Mouse (Mus musculus) ES-Bruce4 (cell line): ENCODE results near the gene Klhdc4. TPM values are rescaled to one million over a fixed set of nuclear protein-coding genes. Genes with fewer than 3 reads are reported as not detected.

Experiments
- H3K27ac ChIP-seq: 2 replicates; pipeline ENCODE4 v1.5.1; 2012; ENCODE audit warnings: low read length, inconsistent platforms; ENCODE audit not compliant: insufficient read depth
- H3K27me3 ChIP-seq: 2 replicates; pipeline ENCODE4 v1.6.1; 2012; ENCODE audit warnings: mild to moderate bottlenecking, low read length, inconsistent platforms; ENCODE audit not compliant: control insufficient read depth, poor library complexity, insufficient read depth, severe bottlenecking
- H3K36me3 ChIP-seq: 2 replicates; pipeline ENCODE4 v1.6.1; 2012; ENCODE audit warnings: inconsistent platforms, mild to moderate bottlenecking, low read length, moderate library complexity; ENCODE audit not compliant: control insufficient read depth, poor library complexity, insufficient read depth, severe bottlenecking
- H3K4me1 ChIP-seq: one replicate; pipeline ENCODE4 v1.8.1; 2011; ENCODE audit warnings: low read length; ENCODE audit not compliant: control insufficient read depth, insufficient read depth
- H3K4me3 ChIP-seq: 2 replicates; pipeline ENCODE4 v1.5.1; 2011; ENCODE audit warnings: low read depth, mild to moderate bottlenecking, low read length
- H3K9ac ChIP-seq: 2 replicates; pipeline ENCODE4 v1.6.1; 2012; ENCODE audit warnings: low read depth, mild to moderate bottlenecking, inconsistent platforms; ENCODE audit not compliant: poor library complexity, severe bottlenecking
- H3K9me3 ChIP-seq: replicated peaks from 2 replicates; pipeline ENCODE4 v1.6.1; 2012; ENCODE audit warnings: mild to moderate bottlenecking, low read length, inconsistent platforms; ENCODE audit not compliant: control insufficient read depth, poor library complexity, insufficient read depth, severe bottlenecking
- CTCF ChIP-seq: IDR thresholded peaks from one replicate; pipeline ENCODE4 v1.8.1; 2011; ENCODE audit warnings: low read depth, low read length
- EP300 ChIP-seq: IDR thresholded peaks from 2 replicates; pipeline ENCODE4 v1.6.1; 2011; ENCODE audit warnings: low read depth, low read length; ENCODE audit not compliant: insufficient read depth
- POLR2A ChIP-seq: IDR thresholded peaks from one replicate; pipeline ENCODE4 v1.8.1; 2011; ENCODE audit warnings: low read length; ENCODE audit not compliant: insufficient read depth
- polyA plus RNA-seq: library from polyadenylated mRNA; stranded (reverse); fragments of >200 nt; gene quantifications from 2 replicates; pipeline ENCODE4 v1.2.4, GENCODE M21; 2011; ENCODE audit warnings: low read depth; ENCODE audit not compliant: missing spikeins, insufficient read depth, insufficient read length

Gene Klhdc4
- polyA plus RNA-seq, 1 experiment: 34.6 TPM

GRCm38 (mm10) chr8:121798401-121798800 is 31.0 kb downstream of the Klhdc4 start:
- H3K9ac ChIP-seq: no peak overlapping the region
- H3K27me3 ChIP-seq: no peaks in the 10 kb centered on the region
- H3K4me3 ChIP-seq: no peak overlapping the region
- H3K36me3 ChIP-seq: peaks cover 38% of the 10 kb centered on the region
- H3K4me1 ChIP-seq: no peaks in the 10 kb centered on the region
- no peaks in the 10 kb centered on the region for H3K9me3 ChIP-seq
- TF ChIP-seq POLR2A (no peak), EP300 (no peak), CTCF (no peak)
- no peak overlapping the region for H3K27ac ChIP-seq

- peaks cover 31% of the 10 kb centered on the region for H3K36me3 ChIP-seq
- H3K9me3 ChIP-seq: no peaks in the 10 kb centered on the region
- TF ChIP-seq POLR2A: no peak
- no peak for TF ChIP-seq CTCF
- TF ChIP-seq EP300: no peak
These were observed 33.0 kb downstream of the Klhdc4 start for GRCm38 (mm10) chr8:121796406-121796805.

GRCm38 (mm10) chr8:121795461-121795860 is 33.9 kb downstream of the Klhdc4 start:
- no peaks in the 10 kb centered on the region for H3K4me1 ChIP-seq
- no peaks in the 10 kb centered on the region for H3K27me3 ChIP-seq
- H3K9ac ChIP-seq: no peak overlapping the region
- H3K4me3 ChIP-seq: no peak overlapping the region
- H3K9me3 ChIP-seq: no peaks in the 10 kb centered on the region
- TF ChIP-seq POLR2A: no peak
- no peak for TF ChIP-seq CTCF
- no peak for TF ChIP-seq EP300
- no peak overlapping the region for H3K27ac ChIP-seq
- H3K36me3 ChIP-seq: peaks cover 30% of the 10 kb centered on the region

More at GRCm38 (mm10) chr8:121796406-121796805, 33.0 kb downstream of the Klhdc4 start:
- no peak overlapping the region for H3K27ac ChIP-seq
- H3K4me3 ChIP-seq: no peak overlapping the region
- no peaks in the 10 kb centered on the region for H3K4me1 ChIP-seq
- no peaks in the 10 kb centered on the region for H3K27me3 ChIP-seq
- no peak overlapping the region for H3K9ac ChIP-seq

GRCm38 (mm10) chr8:121794151-121794550 is 35.2 kb downstream of the Klhdc4 start:
- no peaks in the 10 kb centered on the region for H3K4me1 ChIP-seq
- H3K9ac ChIP-seq: no peak overlapping the region
- H3K9me3 ChIP-seq: no peaks in the 10 kb centered on the region
- TF ChIP-seq POLR2A (no peak), EP300 (no peak), CTCF (no peak)
- H3K36me3 ChIP-seq: peaks cover 20% of the 10 kb centered on the region
- H3K27ac ChIP-seq: no peak overlapping the region
- H3K4me3 ChIP-seq: no peak overlapping the region
- no peaks in the 10 kb centered on the region for H3K27me3 ChIP-seq

- Histone ChIP-seq H3K4me3 (no peak overlapping the region), H3K36me3 (peaks cover 14% of the 10 kb centered on the region), H3K27ac (no peak overlapping the region), H3K9me3 (no peaks in the 10 kb centered on the region), H3K4me1 (no peaks in the 10 kb centered on the region), H3K27me3 (no peaks in the 10 kb centered on the region), H3K9ac (no peak overlapping the region)
- TF ChIP-seq POLR2A (no peak), CTCF (no peak), EP300 (no peak)
These were observed 36.7 kb downstream of the Klhdc4 start for GRCm38 (mm10) chr8:121792627-121793026.

- no peaks in the 10 kb centered on the region for H3K4me1 ChIP-seq
- no peak overlapping the region for H3K9ac ChIP-seq
- no peaks in the 10 kb centered on the region for H3K9me3 ChIP-seq
- no peak overlapping the region for H3K27ac ChIP-seq
- H3K4me3 ChIP-seq: no peak overlapping the region
- peaks cover 11% of the 10 kb centered on the region for H3K36me3 ChIP-seq
- H3K27me3 ChIP-seq: no peaks in the 10 kb centered on the region
- no peak for TF ChIP-seq EP300
- TF ChIP-seq CTCF: no peak
- TF ChIP-seq POLR2A: no peak
These were observed 37.2 kb downstream of the Klhdc4 start for GRCm38 (mm10) chr8:121792159-121792558.
